Mouse (Mus musculus) c-Kit-negative CD71-positive TER-119-positive erythroid progenitor cells, embryonic 14.5 days (primary cell): ENCODE measurements around the gene Col4a6.

Source experiments
- DNase-seq: peaks from one replicate; pipeline ENCODE4 v3.0.0-alpha.2; 2013; ENCODE audit warnings: low read depth, low spot score

Col4a6 gene

DNA sequence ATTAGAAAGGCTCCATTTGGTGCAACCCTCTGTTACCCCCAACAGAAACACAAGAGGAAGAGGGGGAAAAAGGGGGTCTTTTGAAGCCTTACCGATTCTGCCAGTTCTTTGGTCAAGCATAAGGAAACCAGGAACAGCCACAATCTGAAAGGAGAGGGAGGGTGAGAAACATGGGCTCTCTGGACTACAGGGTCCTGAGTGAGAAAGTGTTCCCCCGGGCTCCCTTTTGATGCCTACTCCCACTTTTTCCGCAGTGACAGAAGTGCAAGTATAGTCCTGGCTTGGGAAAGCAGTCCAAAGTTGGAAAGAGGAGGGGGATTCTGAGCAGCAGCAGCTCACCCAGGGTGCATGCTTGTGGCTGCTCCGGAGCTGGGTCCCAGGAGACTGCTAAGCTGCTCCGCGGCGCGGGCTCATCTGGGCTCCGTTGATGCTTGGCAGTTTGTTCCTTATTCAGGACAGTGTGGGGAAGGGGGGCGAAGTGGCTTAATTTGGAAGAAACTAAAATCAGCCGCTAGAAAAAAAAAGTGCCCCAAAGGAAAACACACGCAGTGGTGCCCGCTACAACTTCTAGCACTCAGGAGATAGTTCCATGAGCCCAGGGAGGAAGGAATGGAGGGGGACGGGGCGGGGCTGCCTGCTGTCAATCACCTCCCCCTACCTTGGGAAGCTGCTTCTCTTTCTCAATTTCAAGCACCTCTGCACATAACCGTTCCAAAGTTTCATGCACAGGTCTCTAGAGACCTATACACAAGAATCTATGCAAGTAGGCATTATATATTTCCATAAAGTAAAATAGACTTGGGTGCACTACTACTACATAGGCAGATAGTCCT is at the start of gene Col4a6:
TSS of gene Col4a6 (minus strand) at position 607 of the 833 bp plus-strand sequence.
- DNase-seq: no peak

DNA sequence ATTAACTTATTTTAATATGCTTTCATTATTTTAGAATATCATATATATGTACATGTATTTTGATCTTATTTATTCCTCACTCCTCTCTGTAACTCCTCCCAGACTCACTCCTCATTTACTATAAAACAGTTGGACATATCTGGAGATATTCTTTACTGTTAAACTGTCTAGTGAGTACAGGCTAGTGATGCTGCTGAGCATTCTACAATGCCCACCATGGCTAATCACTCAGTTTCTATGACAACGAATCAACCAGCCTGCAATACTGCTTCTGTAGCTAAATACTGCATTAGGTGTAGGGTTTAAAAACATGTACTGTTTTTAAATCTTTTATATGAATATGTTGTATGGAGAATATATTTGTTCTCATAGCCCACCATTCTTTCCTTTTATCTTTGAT is 29.2 kb upstream of the Col4a6 start:
- DNase-seq: no peak

DNA sequence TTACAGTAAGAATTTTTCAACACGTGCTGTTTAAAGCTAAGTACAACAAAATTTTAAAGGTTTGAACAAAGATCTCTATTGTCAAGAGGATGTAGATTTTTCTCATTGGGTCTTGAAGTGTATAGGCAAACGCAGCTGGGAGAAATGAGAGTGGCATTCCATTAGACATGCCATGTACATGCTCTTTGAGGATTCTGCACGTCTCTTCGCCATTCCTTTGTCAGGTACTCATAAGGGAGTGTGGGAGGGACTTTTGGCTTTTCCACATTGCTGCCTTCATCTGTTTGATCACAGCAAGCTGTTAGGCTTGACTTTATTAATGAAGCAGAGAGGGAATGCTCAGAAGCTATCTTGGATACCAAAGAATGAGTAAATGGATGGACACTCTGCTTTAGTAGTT is 20.7 kb upstream of the Col4a6 start:
- DNase-seq: no peak

DNA sequence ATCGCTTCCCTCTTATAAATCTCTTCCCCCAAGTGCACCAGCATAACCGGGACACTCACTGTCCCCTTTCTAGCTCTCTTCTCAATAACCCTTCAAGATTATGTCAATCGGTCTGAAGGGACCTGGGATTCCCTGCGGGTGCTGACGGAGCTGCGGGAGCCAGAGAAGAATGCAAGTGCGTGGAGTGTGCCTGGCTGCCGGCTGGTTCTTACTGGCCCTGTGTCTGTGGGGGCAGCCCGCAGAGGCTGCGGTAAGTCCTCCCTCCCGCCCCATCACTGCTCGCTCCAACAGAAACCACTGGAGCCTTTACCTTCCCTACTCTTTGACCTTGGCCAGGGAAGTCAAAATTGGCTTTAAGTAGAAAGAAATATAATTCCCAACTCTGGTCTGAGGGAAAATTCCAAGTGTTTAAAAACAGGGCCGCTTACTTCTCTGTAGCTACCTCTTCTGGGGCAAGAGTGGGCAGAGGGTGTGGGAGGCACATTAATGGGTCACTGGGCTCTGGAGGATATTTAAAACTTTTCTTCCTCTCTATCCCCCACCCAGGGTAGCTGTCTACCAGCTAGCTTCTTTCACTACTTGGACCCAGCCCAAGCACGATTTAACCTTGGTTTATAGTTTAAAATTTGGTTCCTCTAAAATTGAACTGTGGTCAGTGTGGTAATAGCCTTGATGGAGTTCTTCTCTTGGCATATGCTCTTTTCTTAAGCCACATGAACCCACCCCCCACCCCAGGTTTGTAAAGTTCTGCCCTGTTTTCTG is 1.9 kb upstream of the Col4a6 start:
- DNase-seq: no peak

DNA sequence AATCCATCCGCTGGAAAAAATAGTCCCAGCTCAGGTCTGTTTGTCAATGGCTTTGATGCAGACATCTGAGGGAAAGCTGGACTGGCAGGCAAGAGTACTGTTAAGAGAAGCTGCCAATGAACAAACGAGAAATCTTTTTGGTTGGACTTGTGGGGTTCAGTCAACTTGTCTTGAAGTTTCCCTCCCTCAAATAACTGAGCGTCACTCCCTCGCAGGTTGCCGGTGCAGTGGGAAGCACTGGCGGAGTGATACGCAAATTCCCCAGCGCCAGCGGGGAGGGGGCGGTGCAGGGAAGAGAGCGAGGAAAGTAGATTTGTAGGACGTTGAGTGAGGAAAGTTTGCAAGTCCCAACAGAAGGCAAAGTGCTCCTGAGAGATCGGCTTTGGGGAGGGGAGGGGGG is 1.2 kb upstream of the Col4a6 start, which contains the start of gene Col4a5:
TSS of gene Col4a5 (plus strand) at position 276 of the 400 bp plus-strand sequence.
- no peak for DNase-seq

DNA sequence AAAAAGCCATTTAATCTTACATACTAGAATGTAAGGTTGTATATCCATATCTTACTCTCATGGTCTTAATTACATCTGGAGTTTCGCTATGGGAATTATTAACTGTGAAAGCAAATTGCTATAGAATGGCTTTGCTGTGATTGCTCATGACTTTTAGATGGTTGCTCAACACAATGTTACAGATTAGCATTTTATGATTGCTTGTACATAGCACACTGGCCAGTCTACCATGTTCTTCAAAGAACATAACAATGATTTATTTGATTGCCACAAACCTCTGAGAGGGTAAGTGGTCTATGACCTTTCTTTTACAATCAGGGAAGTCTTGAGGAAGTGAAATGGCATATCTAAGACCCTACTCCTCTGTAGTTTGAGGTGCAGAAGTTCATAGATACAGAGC is 25.9 kb downstream of the Col4a6 start:
- DNase-seq: no peak

DNA sequence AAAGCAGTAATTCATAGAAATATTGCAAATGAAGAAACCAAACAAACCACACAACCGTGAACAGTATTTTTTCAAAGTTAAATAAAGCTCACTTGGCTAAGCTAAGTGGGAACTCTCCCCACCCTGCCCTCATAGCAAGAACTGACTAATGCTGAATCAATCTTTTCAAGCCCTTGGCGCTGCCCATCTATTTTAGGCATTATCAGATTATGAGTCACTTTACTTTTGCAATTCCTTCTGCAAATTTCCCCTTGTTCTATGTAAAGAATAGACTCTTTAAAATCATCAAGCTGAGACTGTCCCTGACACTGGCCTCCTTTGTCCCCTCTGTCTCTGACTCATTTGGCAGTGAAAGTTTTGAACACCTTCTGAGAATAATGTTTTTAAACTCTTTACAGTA is 34.5 kb downstream of the Col4a6 start:
- no peak for DNase-seq

DNA sequence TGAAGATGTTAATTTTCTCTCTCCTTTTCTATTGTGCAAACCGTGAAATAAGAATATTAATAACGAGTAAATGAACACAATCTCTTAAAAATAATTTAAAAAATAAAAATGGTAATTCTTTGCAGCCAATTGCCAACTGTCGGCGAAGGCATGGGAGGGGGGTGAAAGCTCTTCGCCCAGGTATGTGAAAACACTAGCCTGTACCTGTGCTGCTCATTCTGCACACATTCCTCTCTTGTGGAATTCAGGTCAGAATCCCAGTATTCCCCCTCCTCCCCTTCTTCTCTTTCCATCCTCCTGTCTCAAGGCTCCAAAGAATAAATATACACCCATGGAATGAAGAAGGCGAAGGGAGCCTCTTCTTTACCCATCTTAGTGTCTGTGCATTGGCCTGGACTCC is 37.1 kb downstream of the Col4a6 start:
- DNase-seq: no peak

DNA sequence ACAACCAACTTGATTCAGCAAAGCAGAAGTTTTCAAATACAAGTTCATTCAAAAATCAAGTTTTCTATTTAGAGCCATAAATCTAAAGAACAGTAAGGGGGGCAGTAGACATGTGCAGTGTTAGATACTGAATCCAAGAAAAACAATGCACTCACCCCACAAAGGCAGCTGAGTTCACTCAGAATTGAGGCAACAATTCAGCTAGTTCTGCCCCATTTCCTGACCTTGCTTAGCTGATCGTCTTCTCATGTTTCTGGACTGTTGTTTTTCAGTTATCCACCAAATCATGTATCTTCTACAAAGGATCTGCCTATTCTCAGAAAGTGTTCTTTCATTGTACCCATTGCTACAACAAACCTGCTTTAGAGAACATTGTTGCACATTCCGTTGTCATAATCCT is 58.6 kb downstream of the Col4a6 start:
- no peak for DNase-seq

DNA sequence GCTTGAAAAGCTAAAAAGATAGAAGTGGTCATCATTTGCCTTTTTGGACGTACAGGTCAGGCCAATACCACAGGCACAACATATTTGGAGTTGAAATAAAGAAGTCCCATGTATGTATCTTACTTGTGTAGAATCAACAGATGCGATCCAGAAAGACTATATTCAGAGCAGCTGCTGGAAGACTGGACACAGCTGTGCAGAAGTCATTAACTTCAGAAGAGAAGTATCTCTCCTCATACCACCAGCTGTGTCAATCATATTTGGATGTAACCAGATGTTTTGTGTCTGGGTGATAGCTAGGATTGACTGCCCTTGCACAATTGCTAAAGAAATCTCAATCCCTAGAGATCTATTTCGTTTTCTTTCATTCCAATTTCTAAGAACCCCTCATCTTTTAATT is 77.6 kb downstream of the Col4a6 start:
- DNase-seq: no peak

DNA sequence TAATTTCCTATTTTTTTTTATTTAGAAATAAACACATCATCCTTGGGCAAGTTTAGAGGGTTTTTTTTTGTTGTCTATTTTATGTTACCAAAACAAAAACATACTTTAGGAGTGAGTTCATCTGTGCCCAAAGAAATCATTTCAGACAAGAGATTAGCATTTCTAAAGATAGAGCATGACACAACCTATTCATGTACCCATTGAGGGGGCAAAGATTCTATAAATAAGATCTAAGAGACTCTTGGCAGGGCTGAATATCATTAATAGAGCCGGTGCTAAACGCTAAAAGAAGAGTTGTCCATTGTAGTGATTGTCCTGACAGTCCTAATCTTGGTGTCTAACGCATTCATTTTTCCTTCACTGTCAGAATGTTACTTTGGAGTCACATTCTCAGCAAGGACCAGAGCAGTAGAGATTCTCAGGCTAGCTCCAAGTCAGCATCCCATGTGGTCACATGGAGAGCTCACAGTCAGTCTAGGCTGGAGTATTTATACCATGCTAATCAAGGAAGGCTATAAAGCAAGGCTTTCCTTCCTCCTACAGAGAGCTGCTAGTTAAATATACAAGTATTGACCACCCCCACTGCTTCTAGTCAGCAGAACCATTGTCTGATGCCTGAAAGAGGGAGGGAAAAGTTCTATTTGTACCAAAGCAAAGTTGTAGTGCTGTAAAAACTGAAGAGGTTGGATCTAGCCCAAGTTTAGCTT is 88.3 kb downstream of the Col4a6 start:
- no peak for DNase-seq

DNA sequence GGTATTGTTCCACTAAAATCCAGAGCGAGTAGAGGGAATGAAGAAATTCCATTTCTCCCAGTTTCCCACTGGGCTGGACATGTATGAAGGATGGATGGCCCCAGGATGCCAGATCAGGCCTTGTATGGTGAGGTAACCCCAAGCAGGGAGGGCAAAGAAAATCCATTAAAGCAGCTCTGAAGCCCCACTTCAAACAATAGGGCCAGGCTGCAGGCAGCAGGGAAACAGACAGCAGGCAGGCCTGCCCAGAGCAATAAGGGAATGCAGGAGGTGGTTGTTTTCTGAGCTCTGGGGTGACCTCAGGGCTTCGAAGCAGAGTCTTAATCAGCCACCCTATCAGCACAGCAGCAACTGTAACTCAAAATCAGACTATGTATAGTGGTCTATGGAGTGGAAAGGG is 89.2 kb downstream of the Col4a6 start:
- no peak for DNase-seq

DNA sequence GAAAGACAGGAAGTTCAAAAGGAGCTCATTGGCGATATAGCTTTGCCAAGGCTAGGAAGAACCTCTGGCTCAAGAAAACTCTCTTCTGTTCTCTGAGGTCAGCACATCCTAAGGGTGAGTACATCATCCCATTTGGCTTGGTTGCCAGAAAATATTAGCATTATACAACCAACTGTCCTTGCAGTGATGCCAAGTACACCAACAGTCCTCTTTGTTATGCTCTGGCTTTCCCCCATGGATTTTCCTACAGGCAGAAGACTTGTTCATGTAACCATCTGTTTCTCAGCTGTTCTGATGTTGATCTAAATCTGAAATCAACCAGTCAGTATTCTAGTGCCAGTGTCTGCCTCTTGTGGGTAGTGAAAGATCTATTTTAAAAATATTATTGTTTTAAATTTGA is 103.6 kb downstream of the Col4a6 start:
- DNase-seq: no peak

DNA sequence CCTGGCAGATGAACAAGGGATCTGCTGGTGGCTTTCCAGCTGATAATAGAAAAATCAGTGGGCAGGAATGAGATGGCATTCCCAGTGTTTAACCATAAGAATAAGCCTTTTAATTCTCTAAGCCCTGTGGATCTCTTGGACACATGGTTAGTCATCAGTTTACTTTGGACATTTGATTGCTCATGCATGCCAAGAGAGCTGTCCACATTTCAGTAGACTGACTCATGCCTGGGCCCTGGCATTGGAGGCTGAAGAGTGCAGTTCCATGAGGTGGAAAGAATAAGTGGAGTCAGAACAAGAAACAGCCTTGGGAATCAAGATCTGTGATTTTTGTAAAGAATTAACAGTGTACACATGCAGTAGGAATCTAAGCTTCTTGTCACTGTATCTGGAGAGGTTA is 110.5 kb downstream of the Col4a6 start:
- DNase-seq: no peak

DNA sequence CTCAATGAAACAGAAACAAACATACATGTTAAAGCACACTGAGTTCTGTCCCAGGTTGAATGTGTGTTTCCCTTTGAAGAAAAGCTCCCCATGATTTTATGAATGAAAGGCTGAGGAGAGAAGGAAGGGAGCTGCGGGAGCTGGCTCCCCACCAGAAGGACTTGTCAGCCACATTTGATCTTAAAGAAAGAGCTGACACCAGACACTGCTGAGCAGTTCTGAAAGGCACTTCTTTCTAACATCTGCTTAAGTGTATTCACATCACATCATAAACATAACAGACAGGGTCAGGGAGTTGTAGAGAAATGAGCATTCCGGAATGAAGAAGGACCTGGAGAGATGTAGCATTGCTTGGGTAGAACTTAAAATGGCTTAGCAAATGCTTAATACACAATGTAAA is 132.5 kb downstream of the Col4a6 start:
- DNase-seq: no peak

DNA sequence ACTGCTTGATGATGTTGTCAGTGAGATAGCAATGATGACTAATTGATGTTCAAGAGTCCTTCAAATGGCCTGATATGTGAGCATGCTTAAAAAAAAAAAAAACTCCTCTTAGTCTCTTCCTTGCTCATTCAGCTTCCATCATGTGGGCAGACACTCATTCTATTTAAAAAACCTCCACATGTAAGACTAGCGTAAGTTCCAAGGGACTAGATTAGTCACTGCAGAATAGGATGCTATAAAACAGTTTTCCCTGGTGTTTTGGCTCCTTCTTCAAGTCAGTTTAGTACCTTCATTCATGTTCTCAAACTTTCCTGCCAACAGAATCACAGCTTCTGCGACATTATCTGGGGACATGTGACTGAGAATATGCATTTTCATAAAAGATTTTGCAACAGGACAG is 145.8 kb downstream of the Col4a6 start:
- no peak for DNase-seq

DNA sequence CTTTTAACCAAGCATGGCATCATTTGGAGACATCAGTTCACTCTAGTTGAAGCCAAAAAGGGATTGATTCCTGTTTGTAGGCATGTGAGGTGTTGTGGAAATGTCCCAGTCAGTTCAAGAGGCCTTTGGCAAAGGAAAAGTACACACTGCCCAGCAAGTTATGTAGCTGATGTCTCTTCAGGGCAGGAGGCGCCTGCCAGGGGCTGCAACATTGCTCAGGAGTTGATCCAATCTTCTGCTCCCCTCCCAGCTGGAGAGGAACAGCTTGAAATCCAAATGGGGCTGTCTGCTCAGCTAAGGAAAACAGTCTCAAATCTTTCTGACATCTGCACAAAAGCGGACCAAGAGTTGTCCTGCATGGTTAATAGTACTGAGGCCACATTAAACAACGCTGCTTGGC is 149.7 kb downstream of the Col4a6 start:
- no peak for DNase-seq

DNA sequence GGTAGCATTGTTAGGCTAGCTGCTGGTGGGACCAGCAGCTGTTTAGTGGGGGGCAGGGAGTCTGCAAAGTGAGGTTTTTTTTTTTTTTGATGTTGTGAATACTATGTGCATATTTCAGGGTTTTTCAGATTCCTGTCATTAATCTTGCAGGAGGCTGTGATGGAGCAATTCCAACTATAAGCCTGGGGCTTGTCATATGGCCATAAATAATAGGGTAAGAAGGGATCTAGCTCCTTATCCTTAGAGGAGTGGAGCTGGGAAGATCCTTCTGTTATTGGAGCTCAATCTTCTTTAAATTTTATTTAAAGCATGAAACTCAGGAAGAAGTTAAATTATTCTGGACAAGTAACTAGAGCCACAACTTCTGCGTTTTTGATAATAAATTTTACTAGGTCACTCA is 157.7 kb downstream of the Col4a6 start:
- DNase-seq: no peak

DNA sequence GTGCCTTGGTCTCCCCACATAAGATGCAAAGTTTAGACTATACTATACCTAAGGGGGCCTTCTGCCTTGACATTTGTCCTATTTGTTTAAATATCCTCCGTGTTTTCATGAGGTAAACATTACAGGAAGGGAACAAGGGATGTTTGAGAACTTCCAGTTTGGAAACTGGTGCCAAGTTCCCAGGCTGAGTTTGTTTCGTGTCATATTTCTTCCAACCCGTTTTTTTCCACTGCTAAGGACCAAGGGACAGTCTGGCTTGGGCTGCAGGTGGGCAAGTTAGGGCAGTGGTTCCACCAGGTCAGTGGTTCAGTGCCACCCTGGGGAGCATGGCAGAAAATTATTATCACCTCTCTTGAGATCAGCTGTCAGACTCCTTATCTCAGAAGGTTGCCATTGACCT is 158.1 kb downstream of the Col4a6 start:
- DNase-seq: no peak

DNA sequence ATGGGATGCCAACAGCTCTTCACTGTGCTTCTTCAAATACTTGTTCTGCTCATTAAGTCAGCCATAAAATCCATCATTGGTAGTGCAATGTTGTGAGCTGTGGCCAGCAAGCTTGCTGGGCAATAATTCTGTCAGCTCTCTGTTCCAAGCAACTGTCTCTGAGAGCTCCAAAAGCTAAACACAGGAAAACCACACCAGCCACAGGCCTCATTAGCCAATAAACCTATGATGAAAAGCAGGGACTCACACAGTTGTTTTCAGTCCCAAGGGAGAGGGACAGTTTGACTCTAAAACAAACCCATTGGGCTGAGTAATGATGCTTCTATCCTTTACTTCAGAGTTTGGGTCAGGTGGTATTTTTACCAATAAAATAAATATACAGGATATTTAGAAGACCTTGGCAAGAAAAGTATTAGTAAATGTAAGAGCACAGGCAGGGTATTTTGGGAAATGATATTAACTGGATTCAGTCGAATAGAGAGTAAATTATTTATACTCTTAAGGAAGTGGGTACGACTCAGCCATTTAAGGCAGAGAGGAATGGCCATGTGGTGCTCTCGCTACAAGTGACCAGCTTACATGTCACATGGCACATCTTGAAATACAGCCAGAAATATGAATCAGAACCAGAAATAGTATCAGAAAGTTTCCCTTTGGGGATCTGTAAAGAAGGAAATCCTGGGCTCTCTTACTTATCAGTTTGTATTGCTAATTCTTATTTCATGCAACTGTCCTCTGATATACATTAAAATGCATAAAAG is 181.0 kb downstream of the Col4a6 start:
- no peak for DNase-seq

DNA sequence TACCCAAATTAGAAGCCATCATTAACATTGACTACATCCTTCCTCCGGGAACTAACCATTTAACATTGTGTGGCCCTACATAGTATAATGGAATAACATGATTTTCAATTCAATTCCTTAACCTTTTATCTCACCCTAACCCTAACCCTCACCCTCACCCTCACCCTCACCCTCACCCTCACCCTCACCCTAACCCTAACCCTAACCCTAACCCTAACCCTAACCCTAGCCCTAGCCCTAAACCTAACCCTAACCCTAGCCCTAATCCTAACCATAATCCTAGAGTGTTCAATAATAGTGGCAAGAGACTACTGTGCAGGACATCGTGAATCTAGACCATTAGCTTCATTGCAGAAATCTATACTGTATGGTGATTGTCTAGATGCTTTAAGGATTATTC is 197.5 kb downstream of the Col4a6 start:
- no peak for DNase-seq

DNA sequence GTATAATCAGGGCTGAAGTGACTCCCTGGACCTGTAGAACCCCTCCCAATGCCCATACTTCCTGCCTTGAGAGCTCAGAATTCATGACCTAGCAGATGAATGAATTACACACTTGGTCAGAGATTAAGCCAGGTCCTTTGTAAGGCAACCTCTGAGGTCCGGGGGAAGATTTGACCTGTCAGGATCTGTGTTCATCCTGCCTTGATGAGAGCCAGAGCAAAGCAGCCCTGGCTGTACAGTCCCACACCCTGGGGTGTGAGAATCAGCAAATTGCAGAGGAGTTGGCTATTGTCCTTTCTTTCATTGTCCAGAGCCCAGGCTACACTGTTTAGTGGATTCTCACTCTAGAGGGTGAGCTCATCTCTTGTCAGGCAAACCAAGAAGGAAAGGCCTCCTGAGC is 207.9 kb downstream of the Col4a6 start:
- DNase-seq: no peak
